Comparison of ENCODE assay signal across 10 mouse cellular contexts in the genomic region with DNA sequence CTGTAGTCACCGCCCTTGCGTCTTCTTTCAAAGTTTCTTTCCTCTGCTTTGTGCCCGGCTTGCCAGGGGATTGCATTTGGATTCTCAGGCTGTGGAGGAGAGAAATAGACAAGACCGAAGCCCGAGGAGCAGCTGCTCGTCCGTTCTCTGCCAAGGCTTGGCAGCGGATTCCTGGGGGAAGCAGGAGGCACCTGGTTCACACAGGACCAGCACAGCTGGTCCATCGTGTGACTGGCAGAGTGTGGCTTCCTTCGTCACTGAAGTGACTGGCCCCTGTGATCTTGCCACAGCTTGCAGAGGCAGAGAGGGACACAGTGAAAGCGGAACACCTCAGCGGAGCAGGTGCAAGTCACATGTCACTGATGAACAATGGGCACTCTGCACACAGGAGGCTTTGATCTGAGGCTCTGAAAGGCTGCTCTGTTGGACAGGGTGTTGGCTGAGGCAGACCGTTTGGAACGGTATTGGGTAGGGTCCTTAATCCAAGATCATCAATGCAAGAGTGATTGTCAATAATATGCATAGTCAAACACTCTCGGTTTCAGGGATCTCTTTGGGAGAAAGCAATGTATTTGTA.
DNase-seq lines count a peak whose midpoint lies in the region; ATAC-seq and TF ChIP-seq lines count a peak whose summit lies in the region.
"Had no signal": no experiment of that assay in that cellular context is flagged by ENCODE, and none has a peak within 500 bp of the region (broad histone marks: within the 10 kb centered on the region; RNA-seq: fewer than 3 reads in every experiment).

No protein-coding gene starts in this region.

- no peaks in the 10 kb centered on the region for H3K79me2 ChIP-seq in myocyte (ENCODE audit: control insufficient read depth, insufficient read depth)

- no peaks in the 10 kb centered on the region for H3K36me3 ChIP-seq in hindbrain, embryonic 15.5 days
- no peaks in the 10 kb centered on the region for H3K36me3 ChIP-seq in hindbrain, embryonic 12.5 days
- no peaks in the 10 kb centered on the region for H3K36me3 ChIP-seq in myocyte (ENCODE audit: control insufficient read depth, insufficient read depth)
- H3K36me3 ChIP-seq: G1E had no signal

- no peak for TF ChIP-seq POLR2A in brain, embryonic 14.5 days (IDR thresholded peaks at IDR 0.05; ENCODE audit: borderline replicate concordance, extremely low read depth, insufficient read depth, insufficient read length, poor library complexity, severe bottlenecking)
- no peak for TF ChIP-seq POLR2A in myocyte (IDR thresholded peaks at IDR 0.05; ENCODE audit: insufficient read length, low read depth)

- no peak overlapping the region for H3K9ac ChIP-seq in hindbrain, embryonic 15.5 days
- no peak overlapping the region for H3K9ac ChIP-seq in hindbrain, embryonic 12.5 days

- H3K27me3 ChIP-seq in hindbrain, embryonic 15.5 days, result no peaks in the 10 kb centered on the region
- H3K27me3 ChIP-seq in hindbrain, embryonic 12.5 days, result no peaks in the 10 kb centered on the region
- no peaks in the 10 kb centered on the region for H3K27me3 ChIP-seq in myocyte (ENCODE audit: control insufficient read depth, insufficient read depth, insufficient read length)

- peak; percentile 82 for DNase-seq in brain, embryonic 14.5 days (ENCODE audit: low read depth)
- no peak for DNase-seq in ovary, postnatal 10 days (ENCODE audit: low spot score)
- DNase-seq in lung, postnatal 36 days, result no peak
- DNase-seq: lung, postnatal 10 days; thymus, postnatal 36 days had no signal

- H3ac ChIP-seq in myocyte (ENCODE audit: control insufficient read depth, insufficient read length), result no peak overlapping the region

- 59% methylated on average over 15 of the region's 15 CpGs for WGBS in hindbrain, embryonic 15.5 days
- WGBS in hindbrain, embryonic 12.5 days, result 87% methylated on average over 15 of the region's 15 CpGs

- no peak overlapping the region for H3K4me2 ChIP-seq in hindbrain, embryonic 15.5 days
- H3K4me2 ChIP-seq in hindbrain, embryonic 12.5 days (replicated peaks), result no peak overlapping the region
- H3K4me2 ChIP-seq in myocyte (ENCODE audit: low read depth), result peak overlapping the region; percentile 73

- ATAC-seq in hindbrain, embryonic 15.5 days (ENCODE audit: low FRiP score, low read depth), result peak; percentile 72
- ATAC-seq in hindbrain, embryonic 12.5 days (ENCODE audit: low FRiP score), result no peak
- ATAC-seq in frontal cortex, adult (ENCODE audit: low TSS enrichment), result peak; percentile 62

- H3K4me3 ChIP-seq in hindbrain, embryonic 15.5 days, result no peak overlapping the region
- no peak overlapping the region for H3K4me3 ChIP-seq in hindbrain, embryonic 12.5 days
- no peak overlapping the region for H3K4me3 ChIP-seq in myocyte

- H3K27ac ChIP-seq in hindbrain, embryonic 15.5 days (replicated peaks), result peak overlapping the region; percentile 21; the same call in 1 of the 2 replicates
- H3K27ac ChIP-seq in hindbrain, embryonic 12.5 days, result no peak overlapping the region

- H3K4me1 ChIP-seq in hindbrain, embryonic 15.5 days (replicated peaks), result no peaks in the 10 kb centered on the region
- peaks cover 8% of the 10 kb centered on the region for H3K4me1 ChIP-seq in hindbrain, embryonic 12.5 days

- no peaks in the 10 kb centered on the region for H3K9me3 ChIP-seq in hindbrain, embryonic 15.5 days
- H3K9me3 ChIP-seq in hindbrain, embryonic 12.5 days (replicated peaks), result no peaks in the 10 kb centered on the region
- H3K9me3 ChIP-seq: G1E had no signal

- TF ChIP-seq CTCF in brain, embryonic 14.5 days (IDR thresholded peaks at IDR 0.05; ENCODE audit: borderline replicate concordance, extremely low read depth, insufficient read depth, insufficient read length), result no peak

TF ChIP-seq in myocyte, 11 proteins besides CTCF, POLR2A, EP300 and RAD21:
- no peak for TF ChIP-seq POLR2AphosphoS2 (IDR thresholded peaks at IDR 0.05; ENCODE audit: insufficient read length, low read depth)
- peak; percentile 79 for TF ChIP-seq TCF3 (IDR thresholded peaks at IDR 0.05; ENCODE audit: insufficient read length, low read depth)
- TF ChIP-seq CEBPB (IDR thresholded peaks at IDR 0.05; ENCODE audit: insufficient read depth, poor library complexity, severe bottlenecking), result no peak
- no peak for TF ChIP-seq REST (IDR thresholded peaks at IDR 0.05; ENCODE audit: insufficient read depth, insufficient read length)
- TF ChIP-seq MYOD1 (IDR thresholded peaks at IDR 0.05; ENCODE audit: control insufficient read depth in 1 of 3, insufficient read length in 2 of 3, low read depth in 2 of 3), result peak in 2 of 3 experiments; percentile 86 to 98
- peak; percentile 55 for TF ChIP-seq TCF12 (IDR thresholded peaks at IDR 0.05; ENCODE audit: insufficient read depth, poor library complexity, severe bottlenecking)
- no peak for TF ChIP-seq MAX (IDR thresholded peaks at IDR 0.05; ENCODE audit: low read depth)
- no peak for TF ChIP-seq USF1 (IDR thresholded peaks at IDR 0.05; ENCODE audit: low read depth)
- peak; percentile 54 to 92 (median 84) for TF ChIP-seq MYOG (IDR thresholded peaks at IDR 0.05; ENCODE audit: control insufficient read depth in 1 of 3, insufficient read depth in 1 of 3, insufficient read length in 2 of 3, low read depth in 2 of 3)
- TF ChIP-seq SRF (IDR thresholded peaks at IDR 0.05; ENCODE audit: control insufficient read depth, insufficient read length, low read depth), result no peak
- TF ChIP-seq E2F4 (IDR thresholded peaks at IDR 0.05; ENCODE audit: insufficient read depth), result no peak
